Mouse (Mus musculus) C2C12 (cell line): ENCODE measurements around the gene Phactr3. TPM values are rescaled to one million over a fixed set of nuclear protein-coding genes. Genes with fewer than 3 reads are reported as not detected.

Experiments used
- H3K27me3 ChIP-seq: one replicate; pipeline ENCODE4 v1.6.1; 2011; ENCODE audit not compliant: control insufficient read depth, insufficient read depth, insufficient read length
- H3K36me3 ChIP-seq: one replicate; pipeline ENCODE4 v1.6.1; 2011; ENCODE audit not compliant: control insufficient read depth, insufficient read depth
- H3K4me3 ChIP-seq: one replicate; pipeline ENCODE4 v1.5.1; 2011; ENCODE audit warnings: mild to moderate bottlenecking, control low read depth; ENCODE audit not compliant: poor library complexity, insufficient read depth, severe bottlenecking
- H3K79me2 ChIP-seq: one replicate; pipeline ENCODE4 v1.6.1; 2011; ENCODE audit not compliant: control insufficient read depth, insufficient read depth
- H3K79me3 ChIP-seq: one replicate; pipeline ENCODE4 v1.6.1; 2011; ENCODE audit warnings: low read depth, control low read depth
- H3ac ChIP-seq: one replicate; pipeline ENCODE3; 2011; ENCODE audit warnings: low read depth; ENCODE audit not compliant: control insufficient read depth, insufficient read length
- CEBPB ChIP-seq: IDR thresholded peaks from one replicate; pipeline ENCODE4 v1.6.1; 2011; ENCODE audit warnings: low read depth, mild to moderate bottlenecking, control low read depth, moderate library complexity
- CTCF ChIP-seq: IDR thresholded peaks from one replicate; pipeline ENCODE4 v1.5.1; 2011; ENCODE audit not compliant: control insufficient read depth, insufficient read depth, insufficient read length
- FOSL1 ChIP-seq: IDR thresholded peaks from one replicate; pipeline ENCODE4 v1.8.0; 2011; ENCODE audit warnings: mild to moderate bottlenecking, low read length; ENCODE audit not compliant: poor library complexity, insufficient read depth, severe bottlenecking
- MAX ChIP-seq: IDR thresholded peaks from one replicate; pipeline ENCODE4 v1.6.1; 2011; ENCODE audit warnings: mild to moderate bottlenecking, control low read depth
- MYOD1 ChIP-seq: IDR thresholded peaks from one replicate; pipeline ENCODE4 v1.6.1; 2011; ENCODE audit warnings: low read depth; ENCODE audit not compliant: control insufficient read depth, insufficient read length
- MYOG ChIP-seq: IDR thresholded peaks from one replicate; pipeline ENCODE4 v1.6.1; 2011; ENCODE audit not compliant: control insufficient read depth, insufficient read length; ENCODE audit errors: extremely low read depth
- USF1 ChIP-seq: IDR thresholded peaks from one replicate; pipeline ENCODE4 v1.6.1; 2011; ENCODE audit warnings: low read depth, mild to moderate bottlenecking, control low read depth, moderate library complexity
- polyA plus RNA-seq: library from polyadenylated mRNA; unstranded; fragments of >200 nt; fragmentation: generic; extraction: Trizol; gene quantifications from one replicate; pipeline ENCODE4 v1.2.1, GENCODE M21; 2012; ENCODE audit warnings: missing spikeins

The Phactr3 gene
- polyA plus RNA-seq, 1 experiment: not detected

DNA sequence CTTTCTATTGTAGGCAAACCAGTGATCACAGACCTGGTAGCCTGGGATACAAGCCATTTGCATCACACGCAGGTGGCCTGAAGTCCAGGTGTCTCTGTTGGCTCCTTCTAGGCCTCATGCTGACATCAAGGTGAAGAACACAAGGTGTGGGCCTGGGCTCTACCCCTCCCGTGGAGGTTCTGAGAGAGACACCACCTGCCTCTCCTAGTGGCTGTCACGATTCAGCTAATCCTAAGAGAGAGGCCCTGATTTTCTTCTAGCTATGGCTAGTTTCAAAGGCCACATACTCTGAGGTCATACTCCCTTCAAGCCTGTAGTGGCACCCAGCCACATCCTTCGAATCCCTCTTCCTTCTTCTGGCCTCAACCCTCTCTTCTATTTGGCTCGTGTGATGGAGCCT is 12.2 kb downstream of the Phactr3 start:
- Histone ChIP-seq H3K36me3 (no peaks in the 10 kb centered on the region), H3K4me3 (no peak overlapping the region), H3K79me2 (no peaks in the 10 kb centered on the region), H3ac (no peak overlapping the region), H3K79me3 (no peaks in the 10 kb centered on the region), H3K27me3 (no peaks in the 10 kb centered on the region)
- TF ChIP-seq FOSL1 (no peak), USF1 (no peak), MAX (no peak), MYOD1 (no peak), MYOG (no peak), CEBPB (no peak), CTCF (no peak)

DNA sequence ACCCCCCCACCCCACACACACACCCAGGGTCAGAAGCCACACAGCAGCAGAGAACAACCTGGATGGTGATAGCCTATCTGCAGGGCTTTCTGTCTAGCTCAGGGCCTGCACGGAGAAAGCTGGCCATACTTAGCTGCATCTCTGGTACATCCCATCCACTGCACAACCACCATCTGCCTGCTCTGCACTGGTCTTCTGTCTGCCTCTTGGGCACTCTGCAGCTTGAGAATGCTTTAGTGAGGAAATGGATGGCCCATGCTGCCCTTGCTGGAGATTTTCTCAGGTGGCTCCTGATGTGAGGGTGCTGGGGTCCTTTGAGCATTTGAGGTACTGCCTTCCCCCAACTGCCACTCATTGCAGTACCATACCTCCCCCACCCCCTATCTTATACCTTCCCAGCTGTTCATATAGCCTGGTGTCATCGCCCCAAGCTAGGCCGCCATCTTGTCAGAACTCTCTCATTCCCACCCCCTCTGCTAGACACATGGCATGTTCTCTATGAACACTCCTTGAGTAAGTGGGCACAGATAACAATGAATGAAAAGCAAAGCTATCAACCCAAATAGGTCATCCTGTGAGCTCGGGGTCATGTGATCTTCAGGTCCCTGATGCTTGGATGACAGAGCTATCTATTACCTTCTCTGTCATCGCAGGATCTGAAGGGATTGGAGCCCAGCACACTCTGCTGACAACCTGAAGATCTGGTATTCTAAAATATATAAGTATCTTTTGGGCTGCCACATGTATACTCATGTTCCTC is 13.0 kb downstream of the Phactr3 start:
- Histone ChIP-seq H3K4me3 (no peak overlapping the region), H3K79me3 (no peaks in the 10 kb centered on the region), H3ac (no peak overlapping the region), H3K79me2 (no peaks in the 10 kb centered on the region), H3K36me3 (no peaks in the 10 kb centered on the region), H3K27me3 (no peaks in the 10 kb centered on the region)
- TF ChIP-seq MYOD1: no peak
- no peak for TF ChIP-seq USF1

DNA sequence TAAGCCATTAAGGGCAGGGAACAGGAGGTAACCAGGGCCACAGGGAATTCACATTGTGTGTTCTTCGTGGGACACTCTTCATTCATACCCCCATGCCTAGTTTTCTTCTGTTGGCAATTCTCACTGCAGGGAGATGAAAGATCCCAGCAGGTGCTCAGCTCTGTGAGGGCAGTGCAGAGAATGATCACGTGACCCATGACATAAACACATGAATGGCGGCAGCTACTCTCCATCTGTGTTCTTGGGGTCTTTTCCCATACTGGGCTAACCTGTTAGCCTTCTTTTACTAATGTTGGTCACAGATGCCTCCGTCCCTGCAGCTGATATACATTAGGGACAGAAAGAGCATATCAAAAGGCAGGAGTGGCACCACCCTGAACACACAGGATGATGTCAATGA is 16.9 kb downstream of the Phactr3 start:
- no peaks in the 10 kb centered on the region for H3K36me3 ChIP-seq
- H3K27me3 ChIP-seq: no peaks in the 10 kb centered on the region
- H3K79me2 ChIP-seq: no peaks in the 10 kb centered on the region
- no peak for TF ChIP-seq FOSL1
- TF ChIP-seq USF1: no peak
- TF ChIP-seq CTCF: no peak
- no peak for TF ChIP-seq MYOG
- no peak for TF ChIP-seq MAX
- TF ChIP-seq MYOD1: no peak
- no peak for TF ChIP-seq CEBPB
- no peaks in the 10 kb centered on the region for H3K79me3 ChIP-seq
- no peak overlapping the region for H3K4me3 ChIP-seq
- no peak overlapping the region for H3ac ChIP-seq

DNA sequence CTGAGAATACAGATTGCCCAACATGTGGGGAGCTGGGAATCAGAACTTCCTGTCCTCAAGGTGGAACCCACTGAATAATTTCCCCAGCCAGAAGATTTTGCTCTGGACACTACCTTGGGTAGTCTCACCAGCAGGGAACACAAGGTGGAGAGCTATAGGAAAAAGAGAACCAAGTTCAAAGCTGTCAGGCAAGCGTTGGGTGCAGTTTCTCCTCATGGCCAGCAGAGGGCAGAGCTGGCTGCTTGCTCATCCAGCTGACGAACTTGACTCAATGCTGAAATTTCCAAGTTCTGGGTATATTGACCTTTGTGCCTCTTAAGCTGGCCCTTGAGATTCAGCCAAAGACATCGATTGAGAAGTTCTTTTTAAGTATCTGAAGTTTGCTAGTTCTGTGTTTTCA is 18.7 kb downstream of the Phactr3 start:
- Histone ChIP-seq H3K79me2 (no peaks in the 10 kb centered on the region), H3K36me3 (no peaks in the 10 kb centered on the region), H3K79me3 (no peaks in the 10 kb centered on the region), H3ac (no peak overlapping the region), H3K27me3 (no peaks in the 10 kb centered on the region), H3K4me3 (no peak overlapping the region)
- TF ChIP-seq FOSL1 (no peak), MYOD1 (no peak), CEBPB (no peak), CTCF (peak; percentile 33)

DNA sequence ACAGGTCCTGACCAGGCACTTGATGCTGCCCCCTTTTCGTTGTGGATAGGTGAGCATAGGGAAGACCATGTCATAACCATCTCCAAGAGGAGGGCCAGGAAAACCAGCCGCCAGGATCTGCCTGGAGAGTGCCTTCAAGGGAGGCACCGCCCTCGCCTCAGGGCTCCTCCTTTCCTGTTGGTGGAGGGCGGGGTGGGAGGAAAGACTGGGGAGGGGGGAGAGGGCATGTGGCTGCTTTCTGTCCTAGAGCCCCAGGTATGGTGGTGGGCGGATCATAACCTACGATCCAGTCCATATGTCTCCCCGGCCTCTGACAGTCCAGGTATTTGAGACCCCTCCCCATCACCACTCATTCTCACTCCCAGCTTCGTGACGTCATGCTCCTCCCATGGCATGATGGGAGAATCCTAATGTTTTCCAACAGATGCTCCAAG is 22.7 kb downstream of the Phactr3 start:
- no peaks in the 10 kb centered on the region for H3K79me3 ChIP-seq
- no peaks in the 10 kb centered on the region for H3K36me3 ChIP-seq
- H3K27me3 ChIP-seq: no peaks in the 10 kb centered on the region
- no peaks in the 10 kb centered on the region for H3K79me2 ChIP-seq
- H3ac ChIP-seq: no peak overlapping the region
- H3K4me3 ChIP-seq: no peak overlapping the region
- TF ChIP-seq CEBPB (no peak), FOSL1 (no peak), MYOD1 (no peak), MYOG (no peak), MAX (no peak), USF1 (no peak), CTCF (no peak)

DNA sequence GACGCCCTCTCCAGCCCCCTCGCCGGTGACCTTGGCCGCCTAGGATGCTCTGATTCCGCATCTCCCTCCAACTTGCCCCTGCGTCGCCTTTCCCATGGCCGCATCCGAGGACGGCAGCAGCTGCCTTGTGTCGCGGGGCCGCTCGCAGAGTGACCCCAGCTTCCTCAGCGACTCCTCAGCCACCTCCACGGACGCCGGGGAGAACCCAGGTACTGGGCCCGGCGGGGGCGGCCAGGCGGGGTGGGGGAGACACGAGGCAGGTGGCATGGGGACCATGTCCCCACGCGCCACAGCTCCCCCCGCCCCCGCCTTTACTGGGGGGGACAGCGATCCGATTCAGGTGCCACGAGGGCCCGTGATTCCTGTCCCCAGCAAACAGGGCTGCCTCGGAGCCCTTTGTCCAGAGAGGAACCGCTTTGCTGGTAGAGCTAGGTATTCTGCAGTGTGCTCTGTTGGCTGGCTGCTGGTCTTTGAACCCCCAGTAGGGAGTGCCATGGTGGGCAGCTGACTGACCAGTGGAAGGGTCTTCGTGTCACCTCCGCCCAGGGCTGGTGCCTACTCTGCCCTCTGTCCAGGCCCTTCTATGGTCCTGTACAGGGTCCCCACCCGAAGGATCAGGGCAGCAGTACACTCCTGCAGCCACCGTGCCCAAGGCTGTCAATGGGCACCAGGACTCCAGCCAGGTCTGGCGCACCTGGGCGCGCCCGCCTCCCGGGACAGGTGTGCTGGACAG is 23.7 kb downstream of the Phactr3 start:
- Histone ChIP-seq H3K27me3 (no peaks in the 10 kb centered on the region), H3K79me3 (no peaks in the 10 kb centered on the region), H3ac (no peak overlapping the region), H3K4me3 (no peak overlapping the region), H3K36me3 (no peaks in the 10 kb centered on the region), H3K79me2 (no peaks in the 10 kb centered on the region)
- TF ChIP-seq MAX (no peak), CTCF (no peak), FOSL1 (no peak), MYOD1 (no peak), USF1 (no peak), MYOG (no peak), CEBPB (no peak)
